Mouse (Mus musculus) cerebellum, postnatal 25 days (tissue): Measurements from ENCODE around the gene Arvcf.
A peak's percentile ranks its signal among the peaks of the same experiment; 100 is the strongest.

Experiments
- DNase-seq, 2 experiments: peaks; one replicate each; pipeline ENCODE4 v3.0.0; 2021; ENCODE audit warnings: mixed read lengths in 2 of 2

Arvcf gene

DNA sequence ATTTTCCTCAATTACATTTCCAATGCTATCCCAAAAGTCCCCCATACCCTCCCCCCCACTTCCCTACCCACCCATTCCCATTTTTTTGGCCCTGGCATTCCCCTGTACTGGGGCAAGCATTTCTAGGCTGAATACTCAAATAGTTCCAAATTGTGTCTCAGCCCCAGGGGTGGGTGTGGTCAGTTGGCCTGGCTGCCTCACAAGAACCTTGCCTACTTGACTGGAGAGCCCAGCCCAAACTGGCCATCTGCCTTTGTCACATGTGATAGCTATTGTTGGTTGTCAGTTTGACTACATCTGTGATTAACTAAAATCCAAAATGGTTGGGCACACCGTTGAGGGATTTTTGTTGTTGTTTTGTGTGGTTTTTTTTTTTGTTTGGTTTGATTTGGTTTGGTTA lies 9.0 kb downstream of the Arvcf start:
- DNase-seq = peak in 1 of 2 experiments; percentile 47

- DNase-seq = no peak
Measured at GRCm38 (mm10) chr16:18357977-18358376, 10.0 kb downstream of the Arvcf start.

- peak; percentile 76 to 85 for DNase-seq
Measured at GRCm38 (mm10) chr16:18360151-18360805, 12.3 kb downstream of the Arvcf start.

DNA sequence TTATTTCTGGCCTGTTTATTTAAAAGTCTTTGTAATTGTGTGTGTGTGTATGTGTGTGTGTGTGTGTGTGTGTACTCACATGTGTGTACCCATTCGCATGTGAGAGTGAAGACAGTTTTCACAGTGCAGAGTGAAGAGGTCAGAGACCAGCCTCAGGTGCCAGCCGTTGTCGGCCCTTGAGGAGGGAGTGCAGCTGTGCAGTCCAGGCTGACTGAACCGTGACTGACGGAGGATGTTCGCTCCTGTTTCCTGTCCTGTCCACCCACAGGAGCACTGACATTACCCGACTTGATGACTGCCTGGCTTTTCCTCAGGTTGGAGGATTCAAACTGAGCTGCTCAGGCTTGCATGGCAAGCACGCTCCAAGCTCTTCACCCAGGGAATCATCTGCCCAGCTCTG lies 15.0 kb downstream of the Arvcf start:
- DNase-seq = no peak

- no peak for DNase-seq
Measured at GRCm38 (mm10) chr16:18366849-18367248, 18.9 kb downstream of the Arvcf start.

GRCm38 (mm10) chr16:18370197-18370596 lies 22.2 kb downstream of the Arvcf start:
- no peak for DNase-seq

- no peak for DNase-seq
Measured at GRCm38 (mm10) chr16:18373632-18374031, 25.6 kb downstream of the Arvcf start.

DNA sequence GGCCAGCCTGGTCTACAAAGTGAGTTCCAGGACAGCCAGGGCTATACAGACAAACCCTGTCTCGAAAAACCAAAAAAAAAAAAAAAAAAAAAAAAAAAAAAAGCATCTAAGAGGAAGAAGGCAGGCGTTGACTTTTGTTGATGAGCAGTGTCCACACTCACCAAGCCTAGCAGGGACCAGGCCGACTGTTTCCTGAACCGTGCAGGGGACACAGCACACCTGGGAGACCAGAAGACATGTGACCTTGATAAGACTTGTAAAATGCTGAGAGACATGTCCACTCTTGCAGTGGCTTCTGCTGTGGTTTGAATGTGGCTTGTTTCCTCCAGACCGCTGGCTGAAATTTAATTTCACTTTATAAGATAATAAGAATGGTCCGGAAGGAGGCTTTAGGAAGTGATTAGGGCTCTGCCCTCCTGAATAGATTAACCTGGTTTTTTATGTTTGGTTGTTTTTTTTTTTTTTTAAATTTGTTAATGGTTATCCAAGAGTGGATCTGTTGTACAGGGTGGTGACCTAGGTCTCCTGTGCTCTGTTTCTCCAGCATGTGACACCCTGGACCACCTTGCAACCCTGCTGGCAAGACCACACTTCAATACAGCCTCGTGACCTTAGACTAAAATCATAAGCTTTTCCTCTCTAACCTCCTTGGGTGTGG lies 28.4 kb downstream of the Arvcf start:
- no peak for DNase-seq

- no peak for DNase-seq
Measured at GRCm38 (mm10) chr16:18377203-18377602, 29.2 kb downstream of the Arvcf start.

- DNase-seq = no peak
Measured at GRCm38 (mm10) chr16:18378489-18378888, 30.5 kb downstream of the Arvcf start.

DNA sequence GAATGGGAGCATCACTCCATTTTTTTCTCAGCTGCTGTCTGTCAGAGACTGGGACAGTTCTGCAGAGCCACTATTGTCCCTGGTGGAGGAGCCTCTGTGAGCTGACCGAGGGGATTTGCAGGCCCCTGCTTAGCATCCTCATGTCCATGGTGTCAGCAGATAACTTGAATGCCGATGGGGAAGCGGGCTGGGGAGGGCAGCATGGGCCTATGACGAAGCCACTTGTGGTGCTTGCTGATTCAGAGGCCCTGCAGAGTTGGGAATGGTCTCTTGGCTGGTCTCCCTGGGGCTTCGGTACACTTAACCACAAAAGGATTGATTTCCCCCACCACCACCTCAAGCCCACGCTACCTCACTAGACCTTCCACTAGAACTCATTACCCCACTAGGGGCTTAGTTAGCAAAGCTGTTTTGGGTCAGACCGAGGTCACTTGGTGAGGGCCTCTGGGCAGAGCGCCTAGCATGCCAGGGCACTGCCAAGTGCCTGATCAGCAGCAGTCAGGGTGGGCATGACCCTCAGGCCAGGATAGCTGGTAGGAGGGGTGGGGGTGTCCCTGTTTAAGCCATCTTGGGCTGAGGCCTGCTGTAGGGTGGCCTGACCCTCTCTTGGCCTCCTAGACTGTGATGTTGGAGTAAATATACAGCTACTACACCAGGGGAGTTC lies 31.5 kb downstream of the Arvcf start:
- no peak for DNase-seq

DNA sequence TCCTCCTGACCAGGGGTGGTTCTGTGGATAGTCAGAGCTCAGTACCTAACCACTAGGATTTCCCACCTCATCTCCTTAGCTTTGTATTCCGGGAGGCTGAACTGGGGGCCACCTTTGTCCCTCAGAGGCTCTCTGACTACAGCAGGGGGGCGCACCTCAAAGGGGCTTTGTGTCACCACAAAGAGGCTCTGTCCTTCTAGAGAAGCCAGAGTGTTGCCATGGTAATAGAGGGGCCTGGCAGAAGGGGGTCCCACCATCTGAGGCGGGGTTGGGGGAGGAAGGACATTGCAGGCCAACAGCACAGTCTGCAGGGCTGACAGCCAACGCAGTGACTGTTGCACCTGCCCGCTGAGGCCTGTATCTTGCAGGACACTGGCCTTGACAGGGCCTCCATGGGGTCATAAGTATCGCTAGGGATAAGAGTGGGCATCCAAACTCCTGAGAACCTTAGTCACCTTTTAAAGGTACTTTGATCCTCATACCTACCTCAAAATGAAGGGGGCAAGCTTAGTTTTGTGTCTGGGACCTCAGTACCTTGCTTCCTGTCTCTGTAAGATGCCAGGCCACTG lies 32.6 kb downstream of the Arvcf start:
- DNase-seq = peak in 1 of 2 experiments; percentile 8

DNA sequence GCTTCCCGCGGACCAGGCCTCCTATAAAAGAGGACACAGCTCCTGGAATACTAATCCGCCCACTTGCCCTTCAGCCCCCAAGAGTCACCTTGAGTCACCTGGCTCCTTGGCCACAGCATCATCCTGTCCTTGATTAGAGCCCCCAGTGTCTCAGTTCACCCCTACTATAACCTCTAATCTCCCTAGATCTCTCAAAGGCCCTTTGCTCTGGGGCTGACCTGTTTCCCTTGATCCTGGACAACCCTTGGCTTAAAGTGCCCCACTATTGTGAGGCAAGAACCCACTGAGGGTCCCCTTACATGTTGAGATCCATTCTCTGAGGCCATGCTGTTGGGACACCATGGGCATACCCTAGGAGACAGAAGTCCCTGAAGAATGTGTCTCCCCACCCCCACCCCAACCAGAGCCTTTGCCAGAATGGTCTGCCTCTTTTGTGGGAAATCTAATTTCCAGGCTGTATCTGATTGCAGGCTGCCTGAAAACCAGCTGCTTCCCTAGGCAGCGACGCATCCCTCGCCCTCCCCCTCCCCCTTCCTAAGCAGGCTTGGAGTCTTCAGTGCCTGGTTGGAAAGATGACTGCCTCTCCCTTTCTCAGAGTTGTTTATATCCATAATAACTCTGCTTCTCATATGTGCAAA lies 33.8 kb downstream of the Arvcf start:
- no peak for DNase-seq

DNA sequence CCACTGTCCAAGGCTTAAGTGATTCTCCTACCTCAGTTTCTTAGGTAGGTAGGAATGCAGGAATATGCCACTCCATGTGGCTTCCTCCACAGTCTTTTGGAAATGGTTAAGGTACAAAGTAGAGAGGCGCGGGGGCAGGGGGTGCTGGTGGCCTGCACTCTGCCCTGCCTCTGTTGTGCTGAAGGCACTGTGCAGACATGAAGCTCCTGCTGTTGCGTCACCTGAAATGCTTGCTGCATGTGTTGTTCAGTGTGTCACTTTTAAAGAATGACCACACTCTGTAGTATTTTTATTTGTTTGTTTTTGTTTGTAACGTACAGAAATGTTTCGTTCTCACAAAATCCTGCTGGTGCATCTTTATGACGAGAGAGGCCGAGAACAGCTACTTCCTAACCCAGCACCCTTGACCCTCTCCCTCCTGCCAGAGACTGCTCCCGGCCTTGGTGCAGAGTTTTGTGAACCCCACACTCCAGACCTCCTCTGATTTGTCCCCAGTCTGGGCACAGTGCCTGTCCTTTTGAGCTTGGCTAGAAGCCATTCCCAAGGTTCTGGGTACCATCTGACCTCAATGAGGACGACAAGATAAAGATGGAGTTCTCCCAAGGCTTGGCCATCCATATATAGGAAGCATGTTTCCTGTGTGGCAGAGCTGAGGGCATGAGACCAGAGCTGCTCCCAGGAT lies 35.2 kb downstream of the Arvcf start:
- peak; percentile 60 to 69 for DNase-seq

DNA sequence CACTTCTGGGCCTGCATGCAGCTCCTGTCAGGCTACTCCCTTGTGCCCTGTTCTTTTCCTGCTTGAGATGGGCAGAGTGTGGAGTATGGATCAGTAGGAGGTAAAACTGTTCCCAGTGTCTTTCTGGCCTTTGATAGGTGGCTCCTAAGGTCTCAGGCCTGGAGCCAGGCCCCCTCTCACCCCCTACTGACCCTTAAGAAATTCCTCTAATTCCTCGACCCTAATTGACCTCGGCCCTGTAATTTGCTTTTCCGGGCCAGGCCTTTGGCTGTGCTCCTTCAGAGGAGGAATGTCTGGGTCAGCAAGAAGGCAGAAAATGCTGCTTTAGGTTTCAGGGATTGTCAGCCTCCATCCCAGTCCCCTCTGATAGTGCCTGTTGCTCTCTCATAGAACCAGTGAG lies 35.8 kb downstream of the Arvcf start:
- peak in 1 of 2 experiments; percentile 6 for DNase-seq

- DNase-seq = peak; percentile 19 to 36
Measured at GRCm38 (mm10) chr16:18384211-18384610, 36.2 kb downstream of the Arvcf start.

GRCm38 (mm10) chr16:18384659-18385058 lies 36.7 kb downstream of the Arvcf start:
- peak; percentile 3 to 9 for DNase-seq

- DNase-seq = no peak
Measured at GRCm38 (mm10) chr16:18385411-18385810, 37.4 kb downstream of the Arvcf start.

- peak; percentile 51 to 71 for DNase-seq
Measured at GRCm38 (mm10) chr16:18386451-18386850, 38.5 kb downstream of the Arvcf start.

GRCm38 (mm10) chr16:18386972-18387371 lies 39.0 kb downstream of the Arvcf start:
- DNase-seq = peak; percentile 6 to 7

GRCm38 (mm10) chr16:18387704-18388582 lies 40.0 kb downstream of the Arvcf start:
- DNase-seq = peak; percentile 8 to 10
